Mouse (Mus musculus) Patski (cell line): ENCODE results near the gene Plpp1. TPM values are rescaled to one million over a fixed set of nuclear protein-coding genes. Genes with fewer than 3 reads are reported as not detected.

ENCODE experiments used
- ATAC-seq: fragments of 100-300 bp; one replicate; pipeline ENCODE4 v1.8.0; 2021
- CTCF ChIA-PET: fragments of 350-600 bp; sonication (Branson Sonifier 250); formaldehyde crosslinking; loops from one replicate; lab custom pipeline; 2022; ENCODE audit warnings: inconsistent platforms; lab: Charles Lee
- POLR2A ChIA-PET: fragments of 350-600 bp; sonication (Branson Sonifier 250); formaldehyde crosslinking; loops from one replicate; lab custom pipeline; 2022; ENCODE audit warnings: antibody characterized with exemption, inconsistent platforms; lab: Charles Lee
- DNase-seq: peaks from one replicate; pipeline ENCODE4 v3.0.0-alpha.2; 2011; ENCODE audit warnings: low read depth, low spot score
- H3K27me3 ChIP-seq: fragments of 371-371 bp; one replicate; pipeline ENCODE4 v1.5.1; 2021
- CTCF ChIP-seq: fragments of 100-300 bp; IDR thresholded peaks from one replicate; pipeline ENCODE4 v1.5.1; 2021
- in situ Hi-C: fragments of 300-500 bp; cut with MboI; formaldehyde crosslinking; loops from 3 replicates; pipeline ENCODE4 v1.11.1; 2018; ENCODE audit warnings: low pct_unique_long_range_greater_than_20kb, mixed read lengths
- polyA plus RNA-seq: library from polyadenylated mRNA; unstranded; gene quantifications from one replicate; pipeline ENCODE4 v1.2.3, GENCODE M21; 2021

Gene Plpp1
- polyA plus RNA-seq, 1 experiment from 2014 or later, result 27.3 TPM

GRCm38 (mm10) chr13:112909663-112910062, 109.1 kb downstream of the Plpp1 start:
- H3K27me3 ChIP-seq, result no peaks in the 10 kb centered on the region
- ChIA-PET POLR2A (no interaction called here), CTCF (interaction anchor here (1.7 to 2.5 kb wide), 3 partner anchors 12 to 235 kb away, joined by 3 to 20 read pairs (median 3); no protein-coding TSS in a partner anchor)
- peak; percentile 64 for TF ChIP-seq CTCF
- ATAC-seq (no peak), DNase-seq (no peak)
- in situ Hi-C loops, result no loop called here

- no peak for TF ChIP-seq CTCF
- no peak for ATAC-seq
- POLR2A ChIA-PET, result interaction anchor here (0.6 kb wide), 1 partner anchor 19 kb away, joined by 3 read pairs; no protein-coding TSS in a partner anchor
- DNase-seq, result no peak
- CTCF ChIA-PET, result interaction anchor here (0.8 to 2.5 kb wide), 6 partner anchors 34 to 236 kb away, joined by 3 to 20 read pairs (median 4); no protein-coding TSS in a partner anchor
- in situ Hi-C loops, result no loop called here
- no peaks in the 10 kb centered on the region for H3K27me3 ChIP-seq
These were observed 109.8 kb downstream of the Plpp1 start for GRCm38 (mm10) chr13:112910434-112910833.

Other genes starting within 250 kb of the Plpp1 start
- gene Il31ra, start 206.4 kb upstream of the Plpp1 start, polyA plus RNA-seq, result not detected
- gene Ddx4, start 148.3 kb upstream of the Plpp1 start, polyA plus RNA-seq, result not detected
- gene Slc38a9, start 140.0 kb upstream of the Plpp1 start, polyA plus RNA-seq, result 5.4 TPM
- gene Mtrex, start 126.6 kb downstream of the Plpp1 start, polyA plus RNA-seq, result 49.8 TPM
- gene Dhx29, start 126.7 kb downstream of the Plpp1 start, polyA plus RNA-seq, result 15.9 TPM
- gene Ccno, start 187.0 kb downstream of the Plpp1 start, polyA plus RNA-seq, result 0.12 TPM
- gene Mcidas, start 193.1 kb downstream of the Plpp1 start, polyA plus RNA-seq, result 0.03 TPM
- gene Cdc20b, start 234.3 kb downstream of the Plpp1 start, polyA plus RNA-seq, result not detected
- gene Gpx8, start 245.6 kb downstream of the Plpp1 start, polyA plus RNA-seq, result 105 TPM